Mouse (Mus musculus): ENCODE results near the gene Nyap2.

DNA sequence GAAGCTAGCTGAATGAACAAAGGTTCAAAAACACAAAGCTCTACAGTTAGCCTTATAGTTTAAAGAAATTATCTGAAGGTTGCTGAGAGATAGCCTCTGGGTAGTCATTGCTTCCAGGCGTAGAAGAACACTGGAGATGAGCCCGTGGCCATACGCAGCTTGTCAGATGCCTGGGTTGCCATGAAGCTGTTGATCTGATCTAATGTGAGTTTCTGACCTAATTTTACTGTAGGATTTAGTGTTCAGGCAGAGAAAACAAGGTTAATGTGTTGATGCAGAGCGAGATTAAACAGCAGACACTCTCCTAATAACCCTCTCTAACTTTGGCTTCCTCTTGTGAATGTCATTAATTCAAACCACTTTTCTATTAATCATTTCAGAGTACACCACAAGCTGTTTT, 16.1 kb downstream of the Nyap2 start:
- TF ChIP-seq POLR2A (IDR thresholded peaks at IDR 0.05; ENCODE audit: extremely low read depth, insufficient read depth, low read length) = no peak
- TF ChIP-seq CTCF (IDR thresholded peaks at IDR 0.05; ENCODE audit: extremely low read depth, insufficient read depth, low read length) = no peak
